Mouse (Mus musculus) embryonic facial prominence, embryonic 14.5 days (tissue): ENCODE measurements around the gene Fcamr. TPM values are rescaled to one million over a fixed set of nuclear protein-coding genes. Genes with fewer than 3 reads are reported as not detected.

Source experiments
- ATAC-seq: fragments of 200-750 bp; cut with Nextera tagmentation; 2 replicates; pipeline ENCODE4 v1.8.0; 2017; ENCODE audit warnings: low read depth, moderate number of reproducible peaks, moderate TSS enrichment
- DNase-seq: peaks from one replicate; pipeline ENCODE4 v3.0.0-alpha.2; 2015; ENCODE audit warnings: low spot score
- H3K27ac ChIP-seq: fragments of 300-500 bp; sonication (generic); replicated peaks from 2 replicates; pipeline ENCODE4 v1.5.1; 2014; ENCODE audit warnings: low read depth, mild to moderate bottlenecking, low read length, moderate library complexity
- H3K27me3 ChIP-seq: fragments of 300-500 bp; sonication (generic); replicated peaks from 2 replicates; pipeline ENCODE4 v1.6.1; 2014; ENCODE audit warnings: low read length; ENCODE audit not compliant: control insufficient read depth, insufficient read depth
- H3K36me3 ChIP-seq: fragments of 300-500 bp; sonication (generic); 2 replicates; pipeline ENCODE4 v1.6.1; 2014; ENCODE audit warnings: low read length, mixed read lengths; ENCODE audit not compliant: control insufficient read depth, insufficient read depth
- H3K4me1 ChIP-seq: fragments of 300-500 bp; sonication (generic); 2 replicates; pipeline ENCODE4 v1.6.1; 2014; ENCODE audit warnings: antibody characterized with exemption, low read length; ENCODE audit not compliant: control insufficient read depth, insufficient read depth
- H3K4me2 ChIP-seq: fragments of 300-500 bp; sonication (generic); 2 replicates; pipeline ENCODE4 v1.6.1; 2014; ENCODE audit warnings: low read depth, mild to moderate bottlenecking, low read length, moderate library complexity, mixed read lengths
- H3K4me3 ChIP-seq: fragments of 300-500 bp; sonication (generic); 2 replicates; pipeline ENCODE4 v1.5.1; 2014; ENCODE audit warnings: low read depth, mild to moderate bottlenecking, low read length
- H3K9ac ChIP-seq: fragments of 300-500 bp; sonication (generic); 2 replicates; pipeline ENCODE4 v1.6.1; 2014; ENCODE audit warnings: low read depth, mild to moderate bottlenecking, low read length, moderate library complexity, mixed read lengths
- H3K9me3 ChIP-seq: fragments of 300-500 bp; sonication (generic); 2 replicates; pipeline ENCODE4 v1.6.1; 2016; ENCODE audit warnings: low read length; ENCODE audit not compliant: control insufficient read depth
- WGBS: fragments of 180-500 bp; shearing (Covaris S2); extraction: QIAGEN DNeasy Blood & Tissue Kit; methylation state at CpG from one replicate; pipeline ENCODE4 v1.1.7; 2014; 5-methylcytosine and 5-hydroxymethylcytosine counted together
- polyA plus RNA-seq: library from polyadenylated mRNA; unstranded; fragments of >200 nt; fragmentation: Nextera tagmentation; extraction: Ambion mirVana; gene quantifications from 2 replicates; pipeline ENCODE4 v1.2.1, GENCODE M21; 2014

Fcamr gene
- polyA plus RNA-seq, 1 experiment from 2014 or later = 0.13 TPM

GRCm38 (mm10) chr1:130819737-130820136 lies 19.0 kb downstream of the Fcamr start:
- ATAC-seq = no peak
- Histone ChIP-seq H3K36me3 (no peaks in the 10 kb centered on the region), H3K9me3 (no peaks in the 10 kb centered on the region), H3K4me1 (no peaks in the 10 kb centered on the region), H3K27ac (no peak overlapping the region), H3K4me3 (no peak overlapping the region), H3K4me2 (no peak overlapping the region), H3K9ac (no peak overlapping the region), H3K27me3 (no peaks in the 10 kb centered on the region)
- no peak for DNase-seq
- 66% methylated on average over 1 of the region's 1 CpGs for WGBS

DNA sequence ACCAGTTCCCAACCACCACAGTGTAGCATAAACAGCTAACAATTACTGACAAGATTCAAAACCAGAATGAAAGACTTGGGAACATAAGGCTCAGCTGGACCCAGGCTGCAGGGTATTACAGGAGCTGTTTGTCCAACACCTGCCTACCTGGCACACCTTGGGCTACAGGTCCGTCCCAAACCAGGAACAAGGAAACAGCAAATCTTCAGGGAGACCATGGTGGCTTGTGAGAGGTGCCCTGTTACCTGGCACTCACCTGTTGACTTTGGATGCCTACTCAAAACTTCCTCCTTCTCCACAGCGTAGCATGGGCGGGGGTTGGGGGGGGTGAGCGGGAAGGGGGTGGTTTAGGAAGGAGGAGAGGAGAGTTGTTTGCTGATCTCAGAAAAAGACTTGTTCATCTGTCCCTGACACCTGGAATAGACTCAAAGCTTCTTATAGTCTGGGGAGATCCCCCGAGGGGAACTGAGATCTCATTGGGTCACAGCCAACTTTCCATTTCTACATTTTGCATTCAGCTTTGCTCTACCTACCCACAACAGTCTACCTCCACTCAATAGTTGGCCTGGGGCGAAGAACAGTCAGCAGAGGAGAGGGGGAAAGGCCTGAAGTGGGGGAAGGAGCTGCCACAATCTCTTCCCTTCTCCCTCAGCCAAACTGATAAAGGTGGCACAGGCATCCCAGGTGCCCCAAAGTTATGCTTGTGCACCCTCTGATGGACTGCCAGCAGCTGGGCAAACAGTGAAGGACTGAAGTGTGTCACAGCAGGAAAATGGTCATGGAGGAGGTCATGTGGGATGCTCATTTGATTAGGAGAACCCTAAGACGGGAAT lies 19.8 kb downstream of the Fcamr start:
- Histone ChIP-seq H3K9me3 (no peaks in the 10 kb centered on the region), H3K4me2 (no peak overlapping the region), H3K27me3 (no peaks in the 10 kb centered on the region), H3K27ac (no peak overlapping the region), H3K4me3 (no peak overlapping the region), H3K9ac (no peak overlapping the region), H3K4me1 (no peaks in the 10 kb centered on the region), H3K36me3 (no peaks in the 10 kb centered on the region)
- WGBS = 80% methylated on average over 7 of the region's 7 CpGs
- ATAC-seq (peak; percentile 62; the same call in 1 of the 2 replicates), DNase-seq (peak; percentile 27)

DNA sequence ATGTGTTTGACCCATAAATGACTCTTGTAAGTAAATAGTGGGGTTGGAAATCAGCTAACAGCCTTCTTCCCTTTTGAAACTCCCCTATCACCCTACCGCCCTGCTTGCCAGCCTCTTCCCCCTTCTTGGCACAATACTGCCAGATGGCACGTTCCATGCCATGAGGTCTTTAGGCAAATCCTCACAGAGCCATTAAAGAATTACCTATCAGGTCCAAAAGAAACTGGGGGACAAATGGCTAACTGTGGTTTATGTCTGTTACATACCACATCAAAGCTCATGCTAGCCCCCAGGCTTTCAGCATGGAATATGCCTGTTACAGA lies 20.4 kb downstream of the Fcamr start:
- no peak overlapping the region for H3K27ac ChIP-seq
- H3K4me3 ChIP-seq = no peak overlapping the region
- ATAC-seq (no peak), DNase-seq (no peak)
- H3K9me3 ChIP-seq = no peaks in the 10 kb centered on the region
- no peaks in the 10 kb centered on the region for H3K36me3 ChIP-seq
- H3K27me3 ChIP-seq = no peaks in the 10 kb centered on the region
- no peak overlapping the region for H3K9ac ChIP-seq
- no peaks in the 10 kb centered on the region for H3K4me1 ChIP-seq
- no peak overlapping the region for H3K4me2 ChIP-seq
- 81% methylated on average over 2 of the region's 2 CpGs for WGBS

DNA sequence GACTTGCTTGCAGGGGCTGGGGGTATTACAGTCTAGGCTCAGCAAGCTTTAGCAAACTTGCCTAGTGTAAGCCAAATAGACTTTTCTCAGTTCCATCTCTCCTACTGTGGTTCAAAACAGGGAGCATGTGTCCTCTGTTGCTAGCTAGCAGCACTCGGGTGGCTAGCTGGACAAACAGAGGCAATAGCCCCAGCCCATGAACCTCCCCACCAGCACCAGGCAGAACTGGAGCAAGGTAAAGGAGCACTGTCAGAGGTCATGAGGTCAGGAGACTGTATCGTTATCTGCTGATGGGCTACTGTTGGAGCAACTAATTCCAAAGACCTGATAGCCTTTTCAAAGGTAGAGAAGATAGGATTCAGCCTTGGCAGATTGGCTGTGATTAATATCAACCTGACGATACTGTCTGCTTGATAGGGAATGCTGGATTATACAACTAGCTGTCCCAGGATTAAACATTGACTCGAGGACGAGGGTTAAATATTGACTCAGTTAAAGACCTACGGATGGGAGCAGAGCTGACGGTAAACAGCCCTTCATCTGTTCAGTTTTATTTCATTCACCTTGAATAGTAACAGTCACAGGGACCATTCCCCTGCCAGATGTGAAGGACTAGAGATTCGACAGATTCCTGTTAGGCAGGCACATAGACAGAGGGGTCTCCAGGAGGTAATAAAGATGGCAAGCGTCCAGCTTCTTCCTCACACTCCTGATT lies 21.4 kb downstream of the Fcamr start:
- no peak overlapping the region for H3K27ac ChIP-seq
- no peaks in the 10 kb centered on the region for H3K27me3 ChIP-seq
- no peaks in the 10 kb centered on the region for H3K36me3 ChIP-seq
- 80% methylated on average over 9 of the region's 9 CpGs for WGBS
- no peak for DNase-seq
- no peak overlapping the region for H3K9ac ChIP-seq
- no peak overlapping the region for H3K4me2 ChIP-seq
- H3K4me3 ChIP-seq = no peak overlapping the region
- H3K4me1 ChIP-seq = no peaks in the 10 kb centered on the region
- no peaks in the 10 kb centered on the region for H3K9me3 ChIP-seq
- no peak for ATAC-seq

- Histone ChIP-seq H3K9ac (no peak within 1 kb of the TSS), H3K27ac (no peak within 1 kb of the TSS), H3K4me1 (no peaks in the 10 kb centered on the region), H3K27me3 (no peaks in the 10 kb centered on the region), H3K4me3 (no peak within 1 kb of the TSS), H3K4me2 (no peak within 1 kb of the TSS), H3K36me3 (no peaks in the 10 kb centered on the region), H3K9me3 (no peaks in the 10 kb centered on the region)
- WGBS = 85% methylated on average over 5 of the region's 5 CpGs
- no peak for DNase-seq
- no peak for ATAC-seq
Measured at GRCm38 (mm10) chr1:130826448-130826847, 25.7 kb downstream of the Fcamr start, which contains the start of gene Pigr. Gene Pigr, plus strand, starts transcription at chr1:130826684.

GRCm38 (mm10) chr1:130828656-130829055 lies 28.0 kb downstream of the Fcamr start:
- DNase-seq (no peak), ATAC-seq (no peak)
- Histone ChIP-seq H3K4me2 (no peak overlapping the region), H3K4me1 (no peaks in the 10 kb centered on the region), H3K4me3 (no peak overlapping the region), H3K27ac (no peak overlapping the region), H3K27me3 (no peaks in the 10 kb centered on the region), H3K9ac (no peak overlapping the region), H3K36me3 (no peaks in the 10 kb centered on the region), H3K9me3 (no peaks in the 10 kb centered on the region)
- 75% methylated on average over 4 of the region's 4 CpGs for WGBS

DNA sequence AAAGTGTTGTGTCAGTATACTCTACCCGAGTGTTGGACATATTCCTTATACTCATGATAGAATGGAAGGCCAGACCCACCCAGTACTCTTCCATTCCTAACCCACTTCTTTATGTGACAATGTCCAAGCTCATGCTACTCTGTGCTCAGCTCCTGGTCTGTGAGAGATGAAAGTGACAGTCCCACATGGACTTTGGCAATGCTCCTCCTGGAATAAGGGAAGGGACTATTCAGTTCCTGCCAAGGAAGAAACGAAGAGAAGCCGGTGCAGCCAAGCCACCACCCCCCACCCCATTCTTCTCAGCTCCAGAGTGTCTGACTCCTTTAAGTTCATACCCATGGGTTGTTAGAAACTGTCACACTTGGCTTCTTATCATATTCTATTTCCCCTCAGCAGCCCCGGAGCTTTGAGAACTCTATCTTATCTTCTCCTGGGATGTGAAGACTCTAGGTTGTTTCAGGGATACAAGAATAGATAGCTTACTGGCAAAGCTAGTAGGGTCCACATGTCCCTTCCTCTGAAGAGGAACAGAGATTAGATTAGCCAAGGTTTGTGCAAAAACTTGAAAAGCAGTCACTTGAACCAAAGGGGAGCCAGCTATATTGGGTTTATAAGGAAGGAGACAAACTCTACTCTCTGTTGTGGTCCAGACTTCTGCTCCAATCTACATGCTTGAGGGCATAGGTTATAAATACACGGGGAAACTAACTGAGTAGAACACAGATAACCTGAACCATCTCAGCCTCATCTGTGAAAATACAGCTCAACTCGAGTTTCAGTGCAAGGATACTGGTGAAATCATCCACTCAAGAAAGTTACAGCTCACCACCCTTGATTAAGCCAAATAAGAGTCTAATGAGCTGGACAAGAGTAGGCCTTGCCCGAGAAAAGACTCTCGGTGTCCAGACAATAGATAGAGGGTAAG lies 29.5 kb downstream of the Fcamr start:
- DNase-seq = no peak
- Histone ChIP-seq H3K27ac (no peak overlapping the region), H3K4me3 (no peak overlapping the region), H3K4me1 (no peaks in the 10 kb centered on the region), H3K36me3 (no peaks in the 10 kb centered on the region), H3K27me3 (no peaks in the 10 kb centered on the region), H3K4me2 (no peak overlapping the region), H3K9ac (no peak overlapping the region), H3K9me3 (no peaks in the 10 kb centered on the region)
- ATAC-seq = no peak
- 80% methylated on average over 8 of the region's 8 CpGs for WGBS
